Comparison of ENCODE assay signal across 9 mouse cellular contexts in genomic region chr14:77580106-77580936, GRCm38 (mm10).
DNase-seq lines count a peak whose midpoint lies in the region; ATAC-seq and TF ChIP-seq lines count a peak whose summit lies in the region.
"Had no signal": no experiment of that assay in that cellular context is flagged by ENCODE, and none has a peak within 500 bp of the region (broad histone marks: within the 10 kb centered on the region; RNA-seq: fewer than 3 reads in every experiment).

No protein-coding gene starts in this region.

- no peaks in the 10 kb centered on the region for H3K27me3 ChIP-seq in thymus, adult 2 months (ENCODE audit: control insufficient read depth, insufficient read depth, low read length)
- H3K27me3 ChIP-seq in heart, embryonic 15.5 days: no peaks in the 10 kb centered on the region

- WGBS in thymus, adult 2 months: 72% methylated on average over 14 of the region's 14 CpGs
- 57% methylated on average over 14 of the region's 14 CpGs for WGBS in heart, embryonic 15.5 days

- H3K4me2 ChIP-seq in heart, embryonic 15.5 days: peak overlapping the region; percentile 42

- DNase-seq in gastrocnemius, adult 2 months: no peak
- DNase-seq in gastrocnemius, postnatal 14 days: no peak
- DNase-seq in thymus, postnatal 14 days: peak; percentile 47
- DNase-seq in thymus, adult 2 months: no peak
- DNase-seq in cerebellum, adult 18-20 months: no peak
- DNase-seq in c-Kit-positive CD71-positive TER-119-positive erythroid progenitor cells, embryonic 14.5 days (ENCODE audit: low spot score): no peak
- DNase-seq in urinary bladder, postnatal 36 days (ENCODE audit: low spot score in 2 of 2): no peak
- DNase-seq: lung, postnatal 14 days had no signal

- no peak overlapping the region for H3K9ac ChIP-seq in heart, embryonic 15.5 days

- peak overlapping the region; percentile 2; the same call in 1 of the 2 replicates for H3K27ac ChIP-seq in gastrocnemius, adult 2 months
- H3K27ac ChIP-seq in thymus, adult 2 months (ENCODE audit: control insufficient read depth, insufficient read depth, low read length): no peak overlapping the region
- H3K27ac ChIP-seq in heart, embryonic 15.5 days: peak overlapping the region; percentile 88

- intact Hi-C loops in gastrocnemius, adult 2 months (cut with DNase I): no loop called here
- intact Hi-C loops in gastrocnemius, postnatal 14 days (cut with DNase I; ENCODE audit: low total_unique reads): no loop called here

- H3K9me3 ChIP-seq in heart, embryonic 15.5 days (replicated peaks): no peaks in the 10 kb centered on the region

- H3K4me3 ChIP-seq in gastrocnemius, adult 2 months: peak overlapping the region; percentile 15; the same call in 1 of the 2 replicates
- H3K4me3 ChIP-seq in thymus, adult 2 months (ENCODE audit: control insufficient read depth, insufficient read depth, low read length): no peak overlapping the region
- no peak overlapping the region for H3K4me3 ChIP-seq in heart, embryonic 15.5 days

- no peaks in the 10 kb centered on the region for H3K36me3 ChIP-seq in thymus, adult 2 months (ENCODE audit: control insufficient read depth, insufficient read depth, low read length)
- no peaks in the 10 kb centered on the region for H3K36me3 ChIP-seq in heart, embryonic 15.5 days

- TF ChIP-seq POLR2A in thymus, adult 2 months (IDR thresholded peaks at IDR 0.05; ENCODE audit: control insufficient read depth, extremely low read depth, insufficient read depth, low read length, poor library complexity): no peak

- H3K4me1 ChIP-seq in thymus, adult 2 months (replicated peaks; ENCODE audit: control insufficient read depth, insufficient read depth, low read length): peaks cover 9% of the 10 kb centered on the region
- H3K4me1 ChIP-seq in heart, embryonic 15.5 days (replicated peaks): peaks cover 45% of the 10 kb centered on the region

- TF ChIP-seq CTCF in gastrocnemius, adult 2 months (IDR thresholded peaks at IDR 0.05): no peak
- no peak for TF ChIP-seq CTCF in thymus, adult 2 months (IDR thresholded peaks at IDR 0.05; ENCODE audit: borderline replicate concordance, control insufficient read depth, extremely low read depth, insufficient read depth, low read length, poor library complexity)

- peak; percentile 72; the same call in 1 of the 2 replicates for ATAC-seq in heart, embryonic 15.5 days (replicated peaks; ENCODE audit: insufficient number of reproducible peaks, insufficient read depth, low FRiP score, low read depth)
